In the genomic region with DNA sequence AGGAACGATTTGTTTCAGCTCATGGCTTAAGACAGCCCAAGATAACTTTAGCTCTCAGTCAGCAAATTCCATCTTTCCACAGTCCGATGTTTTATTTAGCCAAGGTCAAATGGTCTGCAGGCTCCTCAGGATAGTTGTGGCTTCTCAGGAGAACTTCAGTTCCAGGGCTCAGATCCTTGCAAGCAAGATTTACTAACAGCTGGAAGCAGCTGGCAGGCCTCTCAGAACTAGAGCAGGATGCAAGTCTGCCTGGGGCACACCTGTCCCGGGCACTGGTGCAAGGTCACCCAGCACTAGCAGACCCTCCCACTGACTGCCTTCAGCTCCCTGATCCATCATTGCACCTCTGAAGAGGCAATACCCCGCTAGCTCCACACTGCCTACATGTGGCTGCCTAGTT, we compare ENCODE assay signal across 12 mouse cellular contexts.
A peak's percentile ranks its signal among the peaks of the same experiment; 100 is the strongest.
DNase-seq lines count a peak whose midpoint lies in the region; ATAC-seq and TF ChIP-seq lines count a peak whose summit lies in the region.
"Had no signal": no experiment of that assay in that cellular context is flagged by ENCODE, and none has a peak within 500 bp of the region (broad histone marks: within the 10 kb centered on the region; RNA-seq: fewer than 3 reads in every experiment).

No protein-coding gene starts in this region.

- H3K9me3 ChIP-seq in forebrain, embryonic 12.5 days, result no peaks in the 10 kb centered on the region
- H3K9me3 ChIP-seq in forebrain, embryonic 15.5 days, result no peaks in the 10 kb centered on the region
- H3K9me3 ChIP-seq in liver, postnatal 0 days (ENCODE audit: low read length), result no peaks in the 10 kb centered on the region
- H3K9me3 ChIP-seq in kidney, embryonic 14.5 days (ENCODE audit: control insufficient read depth, low read length), result no peaks in the 10 kb centered on the region
- no peaks in the 10 kb centered on the region for H3K9me3 ChIP-seq in stomach, embryonic 15.5 days
- H3K9me3 ChIP-seq: embryonic facial prominence, embryonic 13.5 days had no signal

- H3K36me3 ChIP-seq in forebrain, embryonic 12.5 days (replicated peaks), result no peaks in the 10 kb centered on the region
- no peaks in the 10 kb centered on the region for H3K36me3 ChIP-seq in forebrain, embryonic 15.5 days
- H3K36me3 ChIP-seq in liver, postnatal 0 days (replicated peaks; ENCODE audit: insufficient read depth, low read length), result no peaks in the 10 kb centered on the region
- no peaks in the 10 kb centered on the region for H3K36me3 ChIP-seq in kidney, embryonic 14.5 days (ENCODE audit: control insufficient read depth, insufficient read depth, low read length)
- no peaks in the 10 kb centered on the region for H3K36me3 ChIP-seq in stomach, embryonic 15.5 days
- H3K36me3 ChIP-seq: embryonic facial prominence, embryonic 13.5 days; G1E had no signal

- WGBS in forebrain, embryonic 12.5 days, result 88% methylated on average over 4 of the region's 4 CpGs
- WGBS in forebrain, embryonic 15.5 days, result 82% methylated on average over 4 of the region's 4 CpGs
- 54% methylated on average over 4 of the region's 4 CpGs for WGBS in liver, postnatal 0 days (ENCODE audit: insufficient replicate concordance)
- WGBS in kidney, embryonic 14.5 days, result 28% methylated on average over 4 of the region's 4 CpGs
- 31% methylated on average over 4 of the region's 4 CpGs for WGBS in stomach, embryonic 15.5 days

- peaks cover 56% of the 10 kb centered on the region for H3K4me1 ChIP-seq in forebrain, embryonic 12.5 days
- peaks cover 27% of the 10 kb centered on the region for H3K4me1 ChIP-seq in forebrain, embryonic 15.5 days
- H3K4me1 ChIP-seq in liver, postnatal 0 days (ENCODE audit: insufficient read depth), result no peaks in the 10 kb centered on the region
- H3K4me1 ChIP-seq in kidney, embryonic 14.5 days (ENCODE audit: control insufficient read depth, insufficient read depth, low read length), result peaks cover 40% of the 10 kb centered on the region; the same call in 1 of the 2 replicates
- peaks cover 23% of the 10 kb centered on the region for H3K4me1 ChIP-seq in stomach, embryonic 15.5 days

- DNase-seq in liver, postnatal 0 days, result no peak
- DNase-seq in liver, result no peak
- no peak for DNase-seq in adrenal gland, adult 18-20 months (ENCODE audit: low spot score in 2 of 2)
- DNase-seq in right cerebral cortex, adult 2 months (ENCODE audit: low spot score in 2 of 2), result no peak
- DNase-seq: right cerebral cortex, postnatal 14 days; thymus, adult 18-20 months had no signal

- no peak for TF ChIP-seq EP300 in liver, postnatal 0 days (IDR thresholded peaks at IDR 0.05; ENCODE audit: low read depth)

- H3K27me3 ChIP-seq in forebrain, embryonic 12.5 days, result no peaks in the 10 kb centered on the region
- H3K27me3 ChIP-seq in forebrain, embryonic 15.5 days, result no peaks in the 10 kb centered on the region
- no peaks in the 10 kb centered on the region for H3K27me3 ChIP-seq in liver, postnatal 0 days (ENCODE audit: insufficient read depth, low read length)
- H3K27me3 ChIP-seq in kidney, embryonic 14.5 days (ENCODE audit: control insufficient read depth, insufficient read depth, low read length), result no peaks in the 10 kb centered on the region
- no peaks in the 10 kb centered on the region for H3K27me3 ChIP-seq in stomach, embryonic 15.5 days (replicated peaks)
- H3K27me3 ChIP-seq: embryonic facial prominence, embryonic 13.5 days had no signal

- no peak overlapping the region for H3K4me3 ChIP-seq in forebrain, embryonic 12.5 days (replicated peaks)
- H3K4me3 ChIP-seq in forebrain, embryonic 15.5 days, result no peak overlapping the region
- no peak overlapping the region for H3K4me3 ChIP-seq in liver, postnatal 0 days (ENCODE audit: low read depth, low read length)
- no peak overlapping the region for H3K4me3 ChIP-seq in kidney, embryonic 14.5 days (ENCODE audit: low read length)
- H3K4me3 ChIP-seq in stomach, embryonic 15.5 days (replicated peaks), result no peak overlapping the region
- H3K4me3 ChIP-seq: embryonic facial prominence, embryonic 13.5 days had no signal

- 0 out of 2 replicates have a peak, but pooled peaks have one; percentile 13 for TF ChIP-seq CTCF in liver, postnatal 0 days (IDR thresholded peaks at IDR 0.05; ENCODE audit: low read depth)

- 0 out of 2 replicates have a peak overlapping the region, but pooled peaks have one; percentile 13 for H3K27ac ChIP-seq in forebrain, embryonic 12.5 days
- H3K27ac ChIP-seq in forebrain, embryonic 15.5 days (replicated peaks), result no peak overlapping the region
- H3K27ac ChIP-seq in liver, postnatal 0 days (ENCODE audit: low read depth), result no peak overlapping the region
- peak overlapping the region; percentile 71; the same call in 1 of the 2 replicates for H3K27ac ChIP-seq in kidney, embryonic 14.5 days (ENCODE audit: low read depth, low read length)
- H3K27ac ChIP-seq in stomach, embryonic 15.5 days, result peak overlapping the region; percentile 76

- H3K4me2 ChIP-seq in forebrain, embryonic 12.5 days, result no peak overlapping the region
- H3K4me2 ChIP-seq in forebrain, embryonic 15.5 days (replicated peaks), result no peak overlapping the region
- no peak overlapping the region for H3K4me2 ChIP-seq in liver, postnatal 0 days (ENCODE audit: low read depth, low read length)
- H3K4me2 ChIP-seq in kidney, embryonic 14.5 days (replicated peaks; ENCODE audit: low read depth, low read length), result no peak overlapping the region
- no peak overlapping the region for H3K4me2 ChIP-seq in stomach, embryonic 15.5 days
- H3K4me2 ChIP-seq: embryonic facial prominence, embryonic 13.5 days had no signal

- no peak overlapping the region for H3K9ac ChIP-seq in forebrain, embryonic 12.5 days
- H3K9ac ChIP-seq in forebrain, embryonic 15.5 days (replicated peaks), result no peak overlapping the region
- H3K9ac ChIP-seq in liver, postnatal 0 days (replicated peaks), result no peak overlapping the region
- no peak overlapping the region for H3K9ac ChIP-seq in kidney, embryonic 14.5 days (ENCODE audit: low read depth, low read length)
- no peak overlapping the region for H3K9ac ChIP-seq in stomach, embryonic 15.5 days
- H3K9ac ChIP-seq: embryonic facial prominence, embryonic 13.5 days had no signal

- no peak for ATAC-seq in forebrain, embryonic 12.5 days (ENCODE audit: low FRiP score)
- ATAC-seq in forebrain, embryonic 15.5 days (replicated peaks), result no peak
- no peak for ATAC-seq in liver, postnatal 0 days
- ATAC-seq in kidney, embryonic 14.5 days (ENCODE audit: low FRiP score, low TSS enrichment), result peak; percentile 16; the same call in 1 of the 2 replicates
- ATAC-seq in stomach, embryonic 15.5 days (ENCODE audit: insufficient read depth, low FRiP score, low read depth), result peak; percentile 32; the same call in 1 of the 2 replicates

Comparison
In these comparisons a context has a peak if more than half of its experiments do, and no peak if none do; other contexts are left out.
1. H3K27ac ChIP-seq: peak in forebrain, embryonic 12.5 days (single experiment), kidney, embryonic 14.5 days (single experiment) and stomach, embryonic 15.5 days (single experiment); none in forebrain, embryonic 15.5 days (single experiment) and liver, postnatal 0 days (single experiment).
2. ATAC-seq: peak in kidney, embryonic 14.5 days (single experiment) and stomach, embryonic 15.5 days (single experiment); none in forebrain, embryonic 12.5 days (single experiment), forebrain, embryonic 15.5 days (single experiment) and liver, postnatal 0 days (single experiment).